Mouse (Mus musculus): ENCODE data around the gene Fyb.

Gene Fyb

GRCm38 (mm10) chr15:6598626-6599025 is 76.0 kb downstream of the Fyb start:
- DNase-seq (ENCODE audit: low read depth, low spot score): no peak

GRCm38 (mm10) chr15:6600314-6600713 is 77.7 kb downstream of the Fyb start:
- no peak for DNase-seq (ENCODE audit: low read depth, low spot score)

GRCm38 (mm10) chr15:6601330-6601729 is 78.7 kb downstream of the Fyb start:
- no peak for DNase-seq (ENCODE audit: low read depth, low spot score)

- DNase-seq (ENCODE audit: low read depth, low spot score): no peak
These were observed 79.3 kb downstream of the Fyb start for GRCm38 (mm10) chr15:6602003-6602402.

GRCm38 (mm10) chr15:6610703-6611102 is 88.0 kb downstream of the Fyb start:
- DNase-seq (ENCODE audit: low read depth, low spot score): no peak

GRCm38 (mm10) chr15:6612835-6613234 is 90.2 kb downstream of the Fyb start:
- DNase-seq (ENCODE audit: low read depth, low spot score): no peak

GRCm38 (mm10) chr15:6616382-6617149 is 93.9 kb downstream of the Fyb start:
- no peak for DNase-seq (ENCODE audit: low read depth, low spot score)

GRCm38 (mm10) chr15:6619558-6620316 is 97.1 kb downstream of the Fyb start:
- no peak for DNase-seq (ENCODE audit: low read depth, low spot score)

GRCm38 (mm10) chr15:6622512-6622911 is 99.9 kb downstream of the Fyb start:
- DNase-seq (ENCODE audit: low read depth, low spot score): peak; percentile 32

GRCm38 (mm10) chr15:6623529-6624228 is 101.0 kb downstream of the Fyb start:
- no peak for DNase-seq (ENCODE audit: low read depth, low spot score)

GRCm38 (mm10) chr15:6624365-6625182 is 101.9 kb downstream of the Fyb start:
- DNase-seq (ENCODE audit: low read depth, low spot score): peak; percentile 18

GRCm38 (mm10) chr15:6625607-6626033 is 103.0 kb downstream of the Fyb start:
- DNase-seq (ENCODE audit: low read depth, low spot score): peak; percentile 46

GRCm38 (mm10) chr15:6626123-6626522 is 103.5 kb downstream of the Fyb start:
- DNase-seq (ENCODE audit: low read depth, low spot score): no peak

GRCm38 (mm10) chr15:6628431-6629077 is 105.9 kb downstream of the Fyb start:
- DNase-seq (ENCODE audit: low read depth, low spot score): no peak

GRCm38 (mm10) chr15:6629174-6629573 is 106.5 kb downstream of the Fyb start:
- no peak for DNase-seq (ENCODE audit: low read depth, low spot score)

GRCm38 (mm10) chr15:6635405-6635804 is 112.8 kb downstream of the Fyb start:
- no peak for DNase-seq (ENCODE audit: low read depth, low spot score)

- no peak for DNase-seq (ENCODE audit: low read depth, low spot score)
These were observed 119.6 kb downstream of the Fyb start for GRCm38 (mm10) chr15:6642223-6642622.

- no peak for DNase-seq (ENCODE audit: low read depth, low spot score)
These were observed 122.8 kb downstream of the Fyb start for GRCm38 (mm10) chr15:6645498-6645897.

- DNase-seq (ENCODE audit: low read depth, low spot score): no peak
These were observed 124.4 kb downstream of the Fyb start for GRCm38 (mm10) chr15:6647066-6647465.

- no peak for DNase-seq (ENCODE audit: low read depth, low spot score)
These were observed 126.2 kb downstream of the Fyb start for GRCm38 (mm10) chr15:6648757-6649403.
